Mouse (Mus musculus) heart, adult 2 months (tissue): ENCODE measurements around the gene Gsdma. TPM values are rescaled to one million over a fixed set of nuclear protein-coding genes. Genes with fewer than 3 reads are reported as not detected.

ENCODE experiments used
- DNase-seq, 2 experiments: peaks; one replicate each; pipeline ENCODE4 v3.0.0; 2021
- H3K27ac ChIP-seq: fragments of 200-600 bp; 2 replicates; pipeline ENCODE4 v1.8.1; 2022
- H3K27me3 ChIP-seq: fragments of 200-500 bp; 2 replicates; pipeline ENCODE4 v1.6.1; 2012; ENCODE audit warnings: mild to moderate bottlenecking, low read length, inconsistent platforms, mixed read lengths; ENCODE audit not compliant: control insufficient read depth, insufficient read depth
- H3K36me3 ChIP-seq: fragments of 200-500 bp; 2 replicates; pipeline ENCODE4 v1.6.1; 2012; ENCODE audit warnings: low read length, inconsistent platforms; ENCODE audit not compliant: control insufficient read depth, insufficient read depth
- H3K4me1 ChIP-seq: fragments of 200-500 bp; 2 replicates; pipeline ENCODE4 v1.6.1; 2011; ENCODE audit warnings: low read length; ENCODE audit not compliant: control insufficient read depth, insufficient read depth
- H3K4me3 ChIP-seq: fragments of 200-600 bp; 2 replicates; pipeline ENCODE4 v1.8.1; 2022
- H3K79me2 ChIP-seq: fragments of 200-500 bp; replicated peaks from 2 replicates; pipeline ENCODE4 v1.6.1; 2012; ENCODE audit warnings: mild to moderate bottlenecking, inconsistent platforms, low read length, moderate library complexity, mixed read lengths; ENCODE audit not compliant: control insufficient read depth, insufficient read depth
- H3K9ac ChIP-seq: fragments of 200-500 bp; 2 replicates; pipeline ENCODE4 v1.6.1; 2012; ENCODE audit warnings: low read depth, mild to moderate bottlenecking, control low read depth, inconsistent platforms, low read length, mixed read lengths
- CTCF ChIP-seq: fragments of 200-600 bp; IDR thresholded peaks from 2 replicates; pipeline ENCODE4 v1.8.1; 2022; ENCODE audit warnings: antibody characterized with exemption, mild to moderate bottlenecking, moderate library complexity
- EP300 ChIP-seq: fragments of 200-500 bp; IDR thresholded peaks from 2 replicates; pipeline ENCODE4 v1.6.1; 2011; ENCODE audit warnings: low read depth, low read length, control low read depth; ENCODE audit not compliant: insufficient read depth
- POLR2A ChIP-seq: fragments of 200-500 bp; IDR thresholded peaks from 2 replicates; pipeline ENCODE4 v1.6.1; 2011; ENCODE audit warnings: mild to moderate bottlenecking, low read depth, low read length, control low read depth; ENCODE audit not compliant: insufficient read depth
- WGBS: fragments of 180-500 bp; shearing (Covaris S2); methylation state at CpG from one replicate; pipeline ENCODE4 v1.1.7; 2018; 5-methylcytosine and 5-hydroxymethylcytosine counted together
- intact Hi-C: fragments of 180-260 bp; cut with DNase I; formaldehyde crosslinking; loops from one replicate; pipeline ENCODE4 v1.15.1; 2025
- polyA plus RNA-seq: library from polyadenylated mRNA; depleted of rRNA; stranded (reverse); fragments of >200 nt; gene quantifications from 2 replicates; pipeline ENCODE4 v1.2.3, GENCODE M21; 2012
- total RNA-seq, 2 experiments: library from RNA; stranded (reverse); gene quantifications; 2 replicates each; pipeline ENCODE4 v1.2.3; 2021

Gene Gsdma
- total and polyA plus RNA-seq, 3 experiments = 0.04 TPM; not detected in 2

DNA sequence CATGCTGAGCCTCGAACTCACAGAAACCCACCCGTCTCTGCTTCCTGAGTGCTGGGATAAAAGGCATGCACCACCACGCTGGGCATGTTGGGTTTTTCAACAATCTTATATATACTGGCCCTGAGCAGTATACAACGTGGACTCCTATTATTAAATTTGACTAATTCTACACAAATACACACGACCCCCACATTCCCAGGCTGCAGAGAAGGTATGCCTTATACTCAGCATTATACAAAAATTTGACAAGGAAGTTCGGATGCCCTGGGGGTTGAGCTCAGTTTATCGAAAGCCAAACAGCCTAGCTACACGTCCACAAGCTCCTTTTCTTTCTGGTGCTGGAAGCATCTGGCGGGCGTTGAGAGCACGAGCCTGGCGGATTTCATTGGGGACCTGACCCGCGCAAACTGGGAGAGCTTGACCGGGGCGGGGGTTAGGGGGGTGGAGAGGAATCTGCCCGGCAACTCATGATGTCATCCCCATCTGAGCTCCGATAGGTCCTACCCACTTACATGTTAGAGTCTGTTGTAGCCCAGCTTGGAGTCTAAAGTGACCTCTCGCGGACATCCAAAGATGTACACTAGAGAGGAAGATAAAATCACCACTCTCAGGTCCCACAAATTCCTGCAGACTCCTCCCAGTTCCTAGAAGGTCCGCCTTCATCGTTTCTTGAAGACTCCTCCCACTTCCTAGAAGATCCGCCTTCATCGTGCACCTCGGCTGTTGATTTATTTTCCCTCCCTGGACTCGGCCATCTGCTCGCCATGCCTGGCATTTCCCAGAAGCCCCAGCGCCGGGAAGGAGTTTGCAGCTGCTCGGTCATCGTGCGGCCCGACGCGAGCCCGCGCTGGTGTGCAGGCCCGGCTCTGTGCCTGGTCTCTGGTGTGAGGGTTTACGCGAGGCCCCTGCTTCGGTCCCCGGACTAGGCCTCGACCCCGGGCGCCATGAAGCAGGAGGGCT is 17.9 kb downstream of the Gsdma start, which contains the start of gene Psmd3:
Gene Psmd3 (plus strand): TSS at position 769 of the 960 bp plus-strand sequence.
- no peaks in the 10 kb centered on the region; the same call in 1 of the 2 replicates for H3K36me3 ChIP-seq
- TF ChIP-seq EP300 (peak; percentile 90), CTCF (peak; percentile 62), POLR2A (peak; percentile 89)
- intact Hi-C loops = no loop called here
- H3K27ac ChIP-seq = peak within 1 kb of the TSS; percentile 84
- H3K27me3 ChIP-seq = no peaks in the 10 kb centered on the region
- peak; percentile 97 to 100 for DNase-seq
- H3K79me2 ChIP-seq = peaks cover 4% of the 10 kb centered on the region
- 4% methylated on average over 45 of the region's 45 CpGs for WGBS
- H3K4me1 ChIP-seq = peaks cover 1% of the 10 kb centered on the region
- H3K4me3 ChIP-seq = peak within 1 kb of the TSS; percentile 74
- H3K9ac ChIP-seq = peak within 1 kb of the TSS; percentile 97

- TF ChIP-seq CTCF = no peak
- no peak for TF ChIP-seq EP300
- TF ChIP-seq POLR2A = no peak
- 0% methylated on average over 23 of the region's 23 CpGs for WGBS
- DNase-seq = peak in 1 of 2 experiments; percentile 31
These were observed 18.7 kb downstream of the Gsdma start for GRCm38 (mm10) chr11:98682811-98683210.

GRCm38 (mm10) chr11:98685642-98686041 is 21.5 kb downstream of the Gsdma start:
- Histone ChIP-seq H3K36me3 (no peaks in the 10 kb centered on the region; the same call in 1 of the 2 replicates), H3K27ac (no peak overlapping the region), H3K9ac (no peak overlapping the region), H3K79me2 (peaks cover 4% of the 10 kb centered on the region), H3K4me3 (no peak overlapping the region), H3K4me1 (peaks cover 1% of the 10 kb centered on the region), H3K27me3 (no peaks in the 10 kb centered on the region)
- 75% methylated on average over 9 of the region's 9 CpGs for WGBS
- TF ChIP-seq CTCF = no peak
- no peak for TF ChIP-seq POLR2A
- TF ChIP-seq EP300 = no peak
- no peak for DNase-seq
- intact Hi-C loops = no loop called here

More at GRCm38 (mm10) chr11:98682811-98683210, 18.7 kb downstream of the Gsdma start:
- Histone ChIP-seq H3K36me3 (no peaks in the 10 kb centered on the region; the same call in 1 of the 2 replicates), H3K4me1 (peaks cover 1% of the 10 kb centered on the region), H3K27me3 (no peaks in the 10 kb centered on the region), H3K27ac (peak overlapping the region; percentile 84), H3K4me3 (peak overlapping the region; percentile 74), H3K9ac (peak overlapping the region; percentile 97), H3K79me2 (peaks cover 4% of the 10 kb centered on the region)
- intact Hi-C loops = no loop called here

DNA sequence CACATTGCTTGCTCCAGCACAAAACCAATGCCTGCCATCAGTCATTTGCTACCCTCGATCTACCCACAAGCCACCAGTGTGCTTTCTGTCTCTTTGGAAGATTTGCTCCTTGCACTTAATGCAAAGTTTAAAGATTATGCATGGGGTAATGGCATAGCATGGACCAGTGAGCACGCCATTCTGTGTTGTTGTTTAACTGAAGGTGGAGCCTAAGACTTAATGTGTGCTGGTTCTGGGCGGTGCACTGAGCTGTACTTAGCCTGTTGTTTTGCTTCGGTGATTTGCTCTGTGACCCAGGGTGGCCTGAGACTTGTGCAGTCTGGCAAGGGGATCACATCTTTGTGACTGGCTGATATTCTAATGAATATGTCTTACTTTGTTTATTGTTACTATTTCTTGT is 22.8 kb downstream of the Gsdma start:
- H3K27ac ChIP-seq = no peak overlapping the region
- peaks cover 1% of the 10 kb centered on the region for H3K4me1 ChIP-seq
- intact Hi-C loops = no loop called here
- TF ChIP-seq EP300 (no peak), CTCF (no peak), POLR2A (no peak)
- H3K9ac ChIP-seq = no peak overlapping the region
- no peak for DNase-seq
- WGBS = 88% methylated on average over 4 of the region's 4 CpGs
- H3K27me3 ChIP-seq = no peaks in the 10 kb centered on the region
- peaks cover 4% of the 10 kb centered on the region for H3K79me2 ChIP-seq
- H3K36me3 ChIP-seq = no peaks in the 10 kb centered on the region; the same call in 1 of the 2 replicates
- H3K4me3 ChIP-seq = no peak overlapping the region

DNA sequence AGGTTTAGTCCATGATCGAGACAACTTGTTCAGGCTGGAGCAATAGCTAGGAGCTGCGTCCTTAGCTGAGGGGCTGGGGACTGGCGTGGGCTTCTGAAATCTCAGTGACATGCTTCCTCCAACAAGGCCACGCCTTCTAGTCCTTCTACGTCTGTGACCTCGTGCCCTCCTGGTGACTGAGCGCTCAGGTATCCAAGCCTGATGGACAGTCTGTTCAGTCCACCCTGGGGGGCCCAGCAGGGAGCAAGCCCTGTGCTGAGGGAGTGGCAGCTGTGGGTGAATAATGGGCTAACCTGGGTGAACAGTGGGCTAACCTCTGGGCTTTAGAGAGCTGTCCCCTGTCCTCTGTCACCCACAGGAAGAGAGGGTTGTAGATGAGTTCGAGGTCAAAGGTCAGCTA is 23.9 kb downstream of the Gsdma start:
- peaks cover under 1% of the 10 kb centered on the region; the same call in 1 of the 2 replicates for H3K79me2 ChIP-seq
- WGBS = 83% methylated on average over 8 of the region's 8 CpGs
- H3K27ac ChIP-seq = no peak overlapping the region
- no peaks in the 10 kb centered on the region; the same call in 1 of the 2 replicates for H3K36me3 ChIP-seq
- peaks cover 1% of the 10 kb centered on the region for H3K4me1 ChIP-seq
- no peak for TF ChIP-seq POLR2A
- TF ChIP-seq CTCF = no peak
- no peak for TF ChIP-seq EP300
- DNase-seq = no peak
- no peak overlapping the region for H3K4me3 ChIP-seq
- H3K27me3 ChIP-seq = no peaks in the 10 kb centered on the region
- intact Hi-C loops = no loop called here
- H3K9ac ChIP-seq = no peak overlapping the region

- no peaks in the 10 kb centered on the region for H3K79me2 ChIP-seq
- H3K27me3 ChIP-seq = no peaks in the 10 kb centered on the region
- no peaks in the 10 kb centered on the region; the same call in 1 of the 2 replicates for H3K4me1 ChIP-seq
- no peak overlapping the region for H3K27ac ChIP-seq
- DNase-seq = no peak
- H3K4me3 ChIP-seq = no peak overlapping the region
- no peak overlapping the region for H3K9ac ChIP-seq
- no peaks in the 10 kb centered on the region for H3K36me3 ChIP-seq
- TF ChIP-seq CTCF (no peak), POLR2A (no peak), EP300 (no peak)
- 70% methylated on average over 13 of the region's 13 CpGs for WGBS
- intact Hi-C loops = no loop called here
These were observed 29.1 kb downstream of the Gsdma start for GRCm38 (mm10) chr11:98693201-98693600.
